Mouse (Mus musculus) cerebellum, adult 2 months (tissue): ENCODE results near the gene Rhd. TPM values are rescaled to one million over a fixed set of nuclear protein-coding genes. Genes with fewer than 3 reads are reported as not detected.
"Not testable (repeated sequence)": the region's sequence is repeated elsewhere in the genome, so short reads cannot be mapped to it uniquely, and the experiment has no call there.

Experiments
- DNase-seq, 2 experiments: peaks; one replicate each; pipeline ENCODE4 v3.0.0; 2021
- H3K27ac ChIP-seq: fragments of 200-500 bp; 2 replicates; pipeline ENCODE4 v1.5.1; 2012; ENCODE audit warnings: low read length, control low read depth, inconsistent platforms; ENCODE audit not compliant: insufficient read depth
- H3K27me3 ChIP-seq: fragments of 200-500 bp; 2 replicates; pipeline ENCODE4 v1.6.1; 2012; ENCODE audit warnings: inconsistent platforms, mild to moderate bottlenecking, low read length, moderate library complexity; ENCODE audit not compliant: control insufficient read depth, insufficient read depth
- H3K4me1 ChIP-seq: fragments of 200-500 bp; 2 replicates; pipeline ENCODE4 v1.6.1; 2011; ENCODE audit warnings: low read length; ENCODE audit not compliant: control insufficient read depth, insufficient read depth
- H3K4me3 ChIP-seq: fragments of 200-500 bp; replicated peaks from 2 replicates; pipeline ENCODE3; 2011; ENCODE audit warnings: mild to moderate bottlenecking, low read depth, low read length, control low read depth; ENCODE audit not compliant: insufficient read depth
- CTCF ChIP-seq: fragments of 200-500 bp; IDR thresholded peaks from 2 replicates; pipeline ENCODE4 v1.5.1; 2011; ENCODE audit warnings: low read depth, mild to moderate bottlenecking, control low read depth, low read length, moderate library complexity, borderline replicate concordance; ENCODE audit not compliant: insufficient read depth
- POLR2A ChIP-seq: fragments of 200-500 bp; IDR thresholded peaks from 2 replicates; pipeline ENCODE4 v1.6.1; 2011; ENCODE audit warnings: low read length, control low read depth, borderline replicate concordance; ENCODE audit not compliant: insufficient read depth
- WGBS: fragments of 180-500 bp; shearing (Covaris S2); methylation state at CpG from one replicate; pipeline ENCODE4 v1.1.7; 2018; 5-methylcytosine and 5-hydroxymethylcytosine counted together
- polyA plus RNA-seq: library from polyadenylated mRNA; depleted of rRNA; stranded (reverse); fragments of >200 nt; gene quantifications from 2 replicates; pipeline ENCODE4 v1.2.3, GENCODE M21; 2012

Rhd gene
- polyA plus RNA-seq, 1 experiment = 1.0 TPM

GRCm38 (mm10) chr4:134884364-134884763, 20.0 kb downstream of the Rhd start:
- H3K4me3 ChIP-seq = no peak overlapping the region
- WGBS = 75% methylated on average over 4 of the region's 4 CpGs
- no peak for DNase-seq
- 0 out of 2 replicates have a peak, but pooled peaks cover 4% of the 10 kb centered on the region for H3K4me1 ChIP-seq
- TF ChIP-seq CTCF (no peak), POLR2A (no peak)
- no peak overlapping the region for H3K27ac ChIP-seq
- no peaks in the 10 kb centered on the region for H3K27me3 ChIP-seq

- Histone ChIP-seq H3K27ac (no peak overlapping the region), H3K4me1 (peaks cover 3% of the 10 kb centered on the region; the same call in 1 of the 2 replicates), H3K4me3 (no peak overlapping the region), H3K27me3 (no peaks in the 10 kb centered on the region)
- DNase-seq = peak; percentile 71 to 79
- 8% methylated on average over 6 of the region's 6 CpGs for WGBS
- peak; percentile 52; the same call in 1 of the 2 replicates for TF ChIP-seq CTCF
- TF ChIP-seq POLR2A = no peak
These were observed 27.8 kb downstream of the Rhd start for GRCm38 (mm10) chr4:134892096-134892495.

GRCm38 (mm10) chr4:134897256-134897655, 32.9 kb downstream of the Rhd start:
- no peaks in the 10 kb centered on the region for H3K27me3 ChIP-seq
- DNase-seq = no peak
- H3K27ac ChIP-seq = no peak overlapping the region
- H3K4me1 ChIP-seq = peaks cover 11% of the 10 kb centered on the region
- H3K4me3 ChIP-seq = no peak overlapping the region
- 87% methylated on average over 6 of the region's 6 CpGs for WGBS
- TF ChIP-seq POLR2A = no peak
- no peak for TF ChIP-seq CTCF

GRCm38 (mm10) chr4:134901126-134901525, 36.8 kb downstream of the Rhd start:
- peak overlapping the region; percentile 81 for H3K27ac ChIP-seq
- TF ChIP-seq POLR2A (no peak), CTCF (no peak)
- no peak overlapping the region for H3K4me3 ChIP-seq
- 39% methylated on average over 8 of the region's 8 CpGs for WGBS
- DNase-seq = peak; percentile 54 to 62
- peaks cover 18% of the 10 kb centered on the region for H3K4me1 ChIP-seq
- no peaks in the 10 kb centered on the region for H3K27me3 ChIP-seq

- peaks cover 18% of the 10 kb centered on the region for H3K4me1 ChIP-seq
- H3K27ac ChIP-seq = no peak overlapping the region
- DNase-seq = no peak
- no peak for TF ChIP-seq CTCF
- TF ChIP-seq POLR2A = no peak
- WGBS = 62% methylated on average over 7 of the region's 7 CpGs
- H3K4me3 ChIP-seq = no peak overlapping the region
- no peaks in the 10 kb centered on the region for H3K27me3 ChIP-seq
These were observed 38.7 kb downstream of the Rhd start for GRCm38 (mm10) chr4:134903046-134903445.

- H3K4me3 ChIP-seq, H3K27me3 ChIP-seq, H3K4me1 ChIP-seq, H3K27ac ChIP-seq, DNase-seq: not testable (repeated sequence)
- 98% methylated on average over 8 of the region's 8 CpGs for WGBS
These were observed 47.1 kb downstream of the Rhd start for GRCm38 (mm10) chr4:134911406-134911805.

GRCm38 (mm10) chr4:134913413-134913812, 49.1 kb downstream of the Rhd start:
- no peaks in the 10 kb centered on the region for H3K27me3 ChIP-seq
- TF ChIP-seq CTCF (peak; percentile 69), POLR2A (no peak)
- H3K4me1 ChIP-seq = no peaks in the 10 kb centered on the region; the same call in 1 of the 2 replicates
- no peak overlapping the region for H3K27ac ChIP-seq
- 37% methylated on average over 3 of the region's 3 CpGs for WGBS
- peak; percentile 60 to 70 for DNase-seq
- no peak overlapping the region for H3K4me3 ChIP-seq

- whole genome bisulfite sequencing = 5% methylated on average over 43 of the region's 43 CpGs
- no peak for DNase-seq
These were observed 50.0 kb downstream of the Rhd start for GRCm38 (mm10) chr4:134914122-134914863.

More at GRCm38 (mm10) chr4:134914122-134914863, 50.0 kb downstream of the Rhd start:
- Histone ChIP-seq H3K4me3 (peak overlapping the region; percentile 57), H3K27me3 (no peaks in the 10 kb centered on the region), H3K4me1 (no peaks in the 10 kb centered on the region; the same call in 1 of the 2 replicates), H3K27ac (no peak overlapping the region)
- TF ChIP-seq CTCF (no peak), POLR2A (no peak)
